Mouse (Mus musculus) lung, adult 2 months (tissue): ENCODE measurements around the gene Slc25a27.

ENCODE experiments used
- CTCF ChIP-seq: fragments of 200-500 bp; IDR thresholded peaks from 2 replicates; pipeline ENCODE4 v1.5.1; 2011; ENCODE audit warnings: mild to moderate bottlenecking, low read length, control low read depth; ENCODE audit not compliant: insufficient read depth
- POLR2A ChIP-seq: fragments of 200-500 bp; IDR thresholded peaks from 2 replicates; pipeline ENCODE4 v1.6.1; 2011; ENCODE audit warnings: low read depth, mild to moderate bottlenecking, control low read depth, low read length, borderline replicate concordance; ENCODE audit errors: extremely low read depth

DNA sequence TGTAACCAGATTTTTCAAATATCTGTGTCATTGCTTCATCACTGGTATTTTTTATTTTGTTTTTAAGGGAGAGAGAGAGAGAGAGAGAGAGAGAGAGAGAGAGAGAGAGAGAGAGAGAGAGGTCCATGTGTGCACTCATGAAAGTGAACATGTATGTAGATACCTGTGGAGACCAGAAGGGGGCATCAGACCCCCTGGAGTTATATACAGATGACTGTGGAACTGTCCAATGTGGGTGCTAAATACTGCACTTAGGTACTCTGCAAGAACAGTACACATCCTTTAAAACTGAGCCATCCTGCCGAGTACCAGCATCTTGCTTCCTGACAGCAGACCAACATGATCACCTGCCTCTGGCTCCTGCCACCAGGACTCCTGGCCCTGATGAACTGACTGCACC lies 9.2 kb upstream of the Slc25a27 start:
- no peak for TF ChIP-seq CTCF
- TF ChIP-seq POLR2A = no peak
